Mouse (Mus musculus): Measurements from ENCODE around the gene Itga5.

- TF ChIP-seq GATA1 (IDR thresholded peaks at IDR 0.05; ENCODE audit: low read length) (no peak), TAL1 (IDR thresholded peaks at IDR 0.05; ENCODE audit: low read length) (no peak)
These were observed 1.8 kb upstream of the Itga5 start for GRCm38 (mm10) chr15:103368179-103368940.
